Mouse (Mus musculus) liver, embryonic 14.5 days (tissue): Measurements from ENCODE around the gene Oasl1. TPM values are rescaled to one million over a fixed set of nuclear protein-coding genes. Genes with fewer than 3 reads are reported as not detected.

Experiments
- ATAC-seq: fragments of 200-750 bp; cut with Nextera tagmentation; 2 replicates; pipeline ENCODE4 v1.8.0; 2017; ENCODE audit warnings: moderate number of reproducible peaks, mild to moderate bottlenecking, moderate library complexity; ENCODE audit not compliant: insufficient read depth
- DNase-seq, 3 experiments: peaks; one replicate each; pipeline ENCODE4 v3.0.0-alpha.2; 2012 to 2013; ENCODE audit warnings: low read depth in 3 of 3, low spot score in 3 of 3
- H3K27ac ChIP-seq: fragments of 300-500 bp; sonication (generic); 2 replicates; pipeline ENCODE4 v1.5.1; 2014; ENCODE audit warnings: moderate library complexity, mild to moderate bottlenecking, control low read depth, inconsistent platforms
- H3K27me3 ChIP-seq: fragments of 300-500 bp; sonication (generic); 2 replicates; pipeline ENCODE4 v1.6.1; 2014; ENCODE audit warnings: mild to moderate bottlenecking, low read length, moderate library complexity; ENCODE audit not compliant: control insufficient read depth, insufficient read depth
- H3K36me3 ChIP-seq: fragments of 300-500 bp; sonication (generic); replicated peaks from 2 replicates; pipeline ENCODE4 v1.6.1; 2014; ENCODE audit warnings: low read depth; ENCODE audit not compliant: control insufficient read depth, insufficient read depth
- H3K4me1 ChIP-seq, 2 experiments: fragments of 200-500 bp in 1 of 2; fragments of 300-500 bp in 1 of 2; sonication (generic) in 1 of 2; replicated peaks; 2 replicates each; pipeline ENCODE4 v1.6.1; 2012 to 2014; ENCODE audit warnings: antibody characterized with exemption in 1 of 2, inconsistent platforms in 1 of 2, low read length in 1 of 2; ENCODE audit not compliant: control insufficient read depth in 2 of 2, insufficient read depth in 2 of 2
- H3K4me2 ChIP-seq: fragments of 300-500 bp; sonication (generic); 2 replicates; pipeline ENCODE4 v1.6.1; 2014; ENCODE audit warnings: low read depth, mild to moderate bottlenecking, control low read depth, moderate library complexity
- H3K4me3 ChIP-seq, 2 experiments: fragments of 200-500 bp in 1 of 2; fragments of 300-500 bp in 1 of 2; sonication (generic) in 1 of 2; 2 replicates each; pipeline ENCODE4 v1.5.1; 2012 to 2014; ENCODE audit warnings: low read depth in 2 of 2, low read length in 2 of 2, mild to moderate bottlenecking in 2 of 2, control low read depth in 1 of 2, inconsistent platforms in 1 of 2, moderate library complexity in 1 of 2; ENCODE audit not compliant: insufficient read depth in 1 of 2
- H3K9ac ChIP-seq: fragments of 300-500 bp; sonication (generic); replicated peaks from 2 replicates; pipeline ENCODE4 v1.6.1; 2014; ENCODE audit warnings: mild to moderate bottlenecking, control low read depth, moderate library complexity
- H3K9me3 ChIP-seq: fragments of 300-500 bp; sonication (generic); 2 replicates; pipeline ENCODE4 v1.6.1; 2016; ENCODE audit warnings: low read length, mixed read lengths; ENCODE audit not compliant: control insufficient read depth
- CTCF ChIP-seq: IDR thresholded peaks from 2 replicates; pipeline ENCODE4 v1.5.1; 2016; ENCODE audit warnings: antibody characterized with exemption, low read depth, control low read depth
- EP300 ChIP-seq: IDR thresholded peaks from 2 replicates; pipeline ENCODE4 v1.6.1; 2016; ENCODE audit warnings: antibody characterized with exemption, low read depth
- WGBS: fragments of 180-500 bp; shearing (Covaris S2); extraction: QIAGEN DNeasy Blood & Tissue Kit; methylation state at CpG from one replicate; pipeline ENCODE4 v1.1.7; 2014; ENCODE audit not compliant: insufficient replicate concordance; 5-methylcytosine and 5-hydroxymethylcytosine counted together
- polyA plus RNA-seq, 2 experiments: library from polyadenylated mRNA; depleted of rRNA in 1 of 2; stranded (reverse) in 1 of 2; unstranded in 1 of 2; fragments of >200 nt; fragmentation: Nextera tagmentation in 1 of 2; extraction: Ambion mirVana in 1 of 2; gene quantifications; 2 replicates each; pipeline versions ENCODE4 v1.2.1 to v1.2.3; 2012 to 2014

Oasl1 gene
- polyA plus RNA-seq, 2 experiments = 0.32 to 0.44 TPM

- WGBS = 43% methylated on average over 17 of the region's 17 CpGs
- Histone ChIP-seq H3K9ac (no peak overlapping the region), H3K27me3 (no peaks in the 10 kb centered on the region), H3K4me2 (peak overlapping the region; percentile 45), H3K9me3 (no peaks in the 10 kb centered on the region), H3K4me1 (peaks cover 0 to 9% of the 10 kb centered on the region in 2 experiments; a peak in 2 of 4 replicates), H3K4me3 (no peak overlapping the region; a peak in 1 of 4 replicates), H3K36me3 (no peaks in the 10 kb centered on the region), H3K27ac (no peak overlapping the region)
- no peak for DNase-seq
- no peak for ATAC-seq
- TF ChIP-seq EP300 (no peak), CTCF (no peak)
Observed at GRCm38 (mm10) chr5:114964967-114965898, 42.2 kb downstream of the Oasl1 start.

DNA sequence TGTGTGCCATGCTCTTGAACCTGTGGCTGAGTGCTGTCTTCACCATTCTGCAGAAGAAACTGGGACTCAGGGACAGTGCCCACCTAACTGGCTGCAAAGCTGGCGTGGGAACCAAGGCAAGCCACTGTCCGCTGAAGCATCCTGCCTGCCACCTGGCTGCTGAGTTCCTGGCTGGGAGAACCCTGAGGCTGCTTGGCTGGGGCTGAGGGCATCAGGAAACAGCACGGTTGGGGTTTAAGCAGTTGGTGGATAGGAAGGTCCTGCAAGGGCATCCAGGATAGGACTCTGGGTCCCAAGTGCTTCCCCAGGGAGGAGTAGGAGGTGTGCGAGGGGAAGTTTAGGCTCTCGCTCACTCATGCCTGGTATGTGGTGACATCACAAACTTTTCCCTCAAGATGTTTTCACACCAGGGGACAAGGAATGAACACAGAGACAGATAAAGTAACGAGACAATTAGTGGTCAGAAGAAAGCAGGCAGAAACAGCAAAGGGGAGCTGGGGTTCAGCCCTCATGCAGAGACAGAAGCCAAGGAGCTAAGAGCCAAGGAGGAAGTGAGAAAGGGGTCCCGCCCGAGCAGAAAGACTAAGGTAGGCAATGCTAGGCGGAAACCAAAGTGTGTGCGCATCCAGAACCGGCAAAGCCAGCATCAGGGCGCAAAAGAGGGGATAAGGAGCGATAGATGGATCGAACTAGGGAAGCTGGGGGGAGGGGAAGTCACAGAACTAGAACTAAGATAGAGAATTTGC, 44.7 kb downstream of the Oasl1 start:
- no peak overlapping the region for H3K4me3 ChIP-seq
- H3K36me3 ChIP-seq = no peaks in the 10 kb centered on the region
- no peak overlapping the region for H3K27ac ChIP-seq
- whole genome bisulfite sequencing = 26% methylated on average over 14 of the region's 14 CpGs
- TF ChIP-seq CTCF = no peak
- no peak for TF ChIP-seq EP300
- no peak overlapping the region for H3K4me2 ChIP-seq
- H3K27me3 ChIP-seq = no peaks in the 10 kb centered on the region
- peaks cover 0 to 9% of the 10 kb centered on the region in 2 experiments; a peak in 2 of 4 replicates for H3K4me1 ChIP-seq
- no peaks in the 10 kb centered on the region for H3K9me3 ChIP-seq
- no peak overlapping the region for H3K9ac ChIP-seq
- ATAC-seq (no peak), DNase-seq (no peak)

DNA sequence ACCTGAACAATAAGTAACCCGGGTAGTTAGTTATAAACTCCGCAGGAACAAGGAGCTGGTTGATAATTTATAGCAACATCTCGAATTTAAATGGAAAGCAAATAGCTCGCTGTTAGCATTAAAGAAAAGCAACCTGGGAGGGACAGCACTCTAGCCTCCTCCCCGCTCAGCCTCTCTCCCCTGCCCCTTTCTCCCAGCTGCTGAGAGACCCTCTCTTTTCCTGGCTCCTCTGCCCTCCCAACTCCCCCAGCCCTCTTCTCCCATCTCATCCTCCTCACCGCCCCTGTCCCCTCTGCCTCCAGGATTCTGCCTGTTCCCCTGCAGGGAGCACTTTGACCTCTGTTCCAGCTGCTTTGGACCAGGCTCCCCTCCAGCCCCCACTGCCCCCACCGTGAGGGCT, 45.6 kb downstream of the Oasl1 start:
- 24% methylated on average over 7 of the region's 7 CpGs for WGBS
- Histone ChIP-seq H3K9ac (no peak overlapping the region), H3K36me3 (no peaks in the 10 kb centered on the region), H3K27ac (no peak overlapping the region), H3K4me3 (peak overlapping the region; percentile 46 to 54), H3K27me3 (no peaks in the 10 kb centered on the region), H3K4me2 (peak overlapping the region; percentile 24; the same call in 1 of the 2 replicates), H3K9me3 (no peaks in the 10 kb centered on the region), H3K4me1 (peaks cover 0 to 9% of the 10 kb centered on the region in 2 experiments; a peak in 2 of 4 replicates)
- ATAC-seq (no peak), DNase-seq (no peak)
- TF ChIP-seq CTCF = no peak
- no peak for TF ChIP-seq EP300

GRCm38 (mm10) chr5:114969064-114969463, 46.0 kb downstream of the Oasl1 start:
- Histone ChIP-seq H3K36me3 (no peaks in the 10 kb centered on the region), H3K27ac (no peak overlapping the region), H3K4me3 (peak overlapping the region; percentile 46 to 54), H3K9ac (no peak overlapping the region), H3K4me1 (peaks cover 0 to 8% of the 10 kb centered on the region in 2 experiments; a peak in 2 of 4 replicates), H3K27me3 (no peaks in the 10 kb centered on the region), H3K4me2 (peak overlapping the region; percentile 2; the same call in 1 of the 2 replicates), H3K9me3 (no peaks in the 10 kb centered on the region)
- WGBS = 29% methylated on average over 4 of the region's 4 CpGs
- DNase-seq (no peak), ATAC-seq (no peak)
- TF ChIP-seq EP300 (no peak), CTCF (no peak)

DNA sequence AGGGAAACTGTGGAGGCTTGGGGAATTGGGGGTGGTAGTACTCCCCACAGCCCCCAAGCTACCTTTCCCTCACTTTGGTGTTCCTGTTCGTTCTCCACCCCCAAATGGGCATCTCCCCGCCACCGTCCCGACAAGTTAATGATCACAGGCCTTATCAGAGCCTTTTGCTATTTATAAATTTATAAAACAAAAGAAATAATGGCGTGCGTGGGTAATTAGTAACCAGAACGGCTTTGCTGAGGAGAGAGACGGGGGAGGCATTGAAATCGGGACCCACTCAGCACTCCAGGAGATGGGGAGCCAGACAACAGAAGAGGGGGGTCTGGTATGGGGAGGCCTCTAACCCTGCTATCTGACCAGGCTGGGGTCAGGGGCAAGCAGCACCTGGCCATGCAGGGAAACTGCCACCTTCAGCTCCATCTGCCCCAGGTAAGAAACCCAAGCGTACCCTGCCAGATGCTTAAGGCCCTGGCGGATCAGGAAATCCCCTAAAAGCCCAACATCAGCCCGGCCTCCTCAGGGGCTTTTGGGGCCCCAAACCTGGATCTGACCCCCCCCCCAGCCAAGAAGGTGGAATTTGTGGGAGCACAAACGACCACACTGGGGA, 46.7 kb downstream of the Oasl1 start:
- no peak for ATAC-seq
- Histone ChIP-seq H3K9me3 (no peaks in the 10 kb centered on the region), H3K27me3 (no peaks in the 10 kb centered on the region), H3K36me3 (no peaks in the 10 kb centered on the region), H3K4me1 (peaks cover 0 to 4% of the 10 kb centered on the region in 2 experiments; a peak in 1 of 4 replicates), H3K4me2 (peak overlapping the region; percentile 28), H3K27ac (no peak overlapping the region), H3K9ac (peak overlapping the region; percentile 40; the same call in 1 of the 2 replicates), H3K4me3 (peak overlapping the region; percentile 46 to 54)
- TF ChIP-seq CTCF (no peak), EP300 (no peak)
- 49% methylated on average over 13 of the region's 13 CpGs for WGBS
- DNase-seq = no peak
